Mouse (Mus musculus) brain, embryonic 14.5 days (tissue): Measurements from ENCODE around the gene Gm20425. TPM values are rescaled to one million over a fixed set of nuclear protein-coding genes. Genes with fewer than 3 reads are reported as not detected.

Source experiments
- DNase-seq: peaks from one replicate; pipeline ENCODE4 v3.0.0-alpha.2; 2011; ENCODE audit warnings: low read depth
- CTCF ChIP-seq: fragments of 200-500 bp; IDR thresholded peaks from 2 replicates; pipeline ENCODE4 v1.5.1; 2012; ENCODE audit warnings: inconsistent platforms, mild to moderate bottlenecking, moderate library complexity, borderline replicate concordance; ENCODE audit not compliant: insufficient read depth, insufficient read length; ENCODE audit errors: extremely low read depth
- POLR2A ChIP-seq: fragments of 200-500 bp; IDR thresholded peaks from 2 replicates; pipeline ENCODE4 v1.6.1; 2012; ENCODE audit warnings: mild to moderate bottlenecking, inconsistent platforms, borderline replicate concordance; ENCODE audit not compliant: poor library complexity, insufficient read depth, insufficient read length, severe bottlenecking; ENCODE audit errors: extremely low read depth
- polyA plus RNA-seq: library from polyadenylated mRNA; depleted of rRNA; stranded (reverse); fragments of >200 nt; gene quantifications from 2 replicates; pipeline ENCODE4 v1.2.3, GENCODE M21; 2012

Gene Gm20425
- polyA plus RNA-seq, 1 experiment, result not detected

DNA sequence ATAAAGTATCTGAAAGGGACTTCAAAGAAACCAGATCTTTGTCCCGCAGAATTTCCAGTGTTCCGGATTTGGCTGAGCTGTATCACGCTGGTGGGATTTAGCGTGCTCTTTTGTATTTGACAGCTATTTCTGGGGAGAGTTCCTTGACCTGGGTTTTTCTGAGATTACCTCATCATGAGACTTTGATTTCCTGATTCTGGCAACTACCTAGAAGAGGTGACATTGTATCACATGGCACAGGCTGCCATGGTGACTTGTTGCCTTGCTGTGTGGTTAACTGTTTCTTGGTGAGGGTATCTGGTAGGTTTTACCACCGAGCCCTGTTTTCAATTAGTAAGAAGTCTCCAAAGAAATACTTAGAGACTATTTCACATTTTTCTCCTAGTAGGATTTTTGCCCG lies 9.4 kb upstream of the Gm20425 start:
- no peak for DNase-seq
- TF ChIP-seq CTCF (no peak), POLR2A (no peak)

DNA sequence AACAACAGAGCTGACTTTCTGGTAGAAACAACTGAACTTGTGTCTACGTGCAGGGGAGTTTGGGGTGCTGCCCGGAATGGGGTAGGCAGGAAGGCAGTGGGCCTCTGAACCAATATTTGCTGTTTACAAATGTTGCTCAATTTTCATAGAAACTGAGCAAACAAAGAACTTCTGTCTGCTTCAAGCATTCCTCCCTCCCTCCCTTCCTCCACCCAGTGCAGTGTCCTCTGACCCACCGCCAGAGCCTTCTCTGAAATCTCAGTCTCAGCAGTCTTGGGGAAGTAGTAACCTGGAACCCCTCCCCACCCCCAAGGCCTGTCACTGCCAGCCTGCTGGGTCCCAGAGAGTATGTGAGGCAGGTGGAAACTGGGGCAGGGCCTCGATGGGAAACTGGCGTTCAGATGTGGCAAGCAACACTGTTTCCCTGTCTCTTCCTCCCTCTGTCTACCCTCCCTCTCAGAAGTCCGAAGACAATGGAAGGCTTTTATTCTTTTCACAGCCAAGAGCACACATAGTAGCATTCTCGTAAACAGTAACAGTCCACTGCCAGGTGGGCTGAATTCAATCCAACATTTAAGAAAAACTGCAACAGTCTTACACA lies 4.6 kb upstream of the Gm20425 start:
- no peak for TF ChIP-seq CTCF
- DNase-seq, result no peak

DNA sequence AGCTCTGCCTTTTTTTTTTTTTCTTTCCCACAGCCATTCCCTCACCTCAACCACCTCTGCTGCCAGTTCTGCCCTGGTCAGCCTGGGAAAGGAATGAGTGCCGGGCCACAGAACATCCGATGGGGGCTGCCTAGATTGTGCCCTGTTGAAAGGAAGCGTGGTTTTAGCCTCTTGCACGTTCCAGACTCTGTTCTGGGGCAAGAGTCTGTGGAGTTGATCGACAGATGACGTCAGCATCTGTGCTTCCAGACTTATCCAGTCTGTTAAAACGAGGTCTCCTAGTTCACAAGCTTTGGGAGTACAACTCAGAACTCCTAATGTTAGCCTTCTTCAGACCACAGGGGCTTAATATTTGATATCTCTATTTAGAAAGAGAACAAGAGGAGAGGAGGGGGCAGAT lies 4.0 kb upstream of the Gm20425 start:
- DNase-seq, result no peak
- TF ChIP-seq CTCF, result no peak

DNA sequence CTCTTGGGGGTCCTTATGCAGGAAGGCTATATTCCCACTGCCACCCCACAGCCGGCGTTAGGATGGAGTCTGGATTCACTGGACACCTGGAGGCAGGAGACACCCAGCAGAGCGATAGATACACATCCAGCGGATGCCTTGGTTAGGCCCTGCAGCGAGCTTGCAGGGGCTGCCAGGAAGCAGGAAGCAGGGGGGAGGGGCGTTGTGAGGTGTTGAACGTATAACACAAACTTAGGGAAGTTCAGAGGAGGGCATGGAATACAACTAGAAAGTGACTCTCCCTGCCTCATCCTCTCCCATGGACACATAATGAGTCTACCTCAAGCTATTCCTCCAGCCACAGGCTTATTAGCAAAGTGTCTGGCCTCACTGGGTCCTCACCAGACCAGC lies 2.9 kb upstream of the Gm20425 start:
- no peak for DNase-seq
- TF ChIP-seq CTCF (no peak), POLR2A (no peak)

DNA sequence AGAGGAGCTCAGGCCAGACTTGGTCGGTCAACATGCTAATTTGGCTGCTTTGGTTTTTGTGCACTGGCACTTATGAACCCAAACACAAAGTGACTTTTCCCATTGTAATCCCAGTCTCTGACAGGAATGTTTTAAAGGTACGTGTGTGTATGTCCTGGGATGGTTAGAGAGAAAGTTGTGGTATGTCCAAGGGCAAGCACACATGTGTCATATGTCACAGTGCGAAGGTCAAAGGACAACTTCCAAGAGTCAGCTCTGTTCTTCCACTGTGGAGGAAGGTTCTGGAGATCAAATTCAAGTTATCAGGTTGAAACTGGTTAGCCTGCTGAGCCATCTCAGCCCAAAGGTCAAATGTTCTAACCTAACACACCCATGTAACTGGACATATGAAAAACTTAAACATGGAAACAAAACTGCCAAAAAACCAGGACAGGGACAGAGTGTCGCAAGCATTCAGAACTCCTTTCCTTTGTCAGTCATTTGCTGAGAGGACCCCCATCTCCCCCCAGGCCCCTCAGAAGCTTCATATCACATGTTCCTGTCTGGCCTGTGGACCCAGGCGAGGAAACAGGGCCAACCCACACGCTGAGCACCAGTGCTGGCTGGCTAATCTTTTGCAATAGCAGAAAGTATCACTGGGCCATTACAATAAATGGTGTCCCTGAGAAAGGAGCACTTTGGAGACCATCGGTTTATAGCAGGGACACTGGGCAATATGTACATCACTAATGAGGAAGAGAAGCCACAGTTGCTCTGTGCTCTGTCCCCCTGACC lies 2.3 kb upstream of the Gm20425 start:
- no peak for DNase-seq
- TF ChIP-seq CTCF (no peak), POLR2A (no peak)

DNA sequence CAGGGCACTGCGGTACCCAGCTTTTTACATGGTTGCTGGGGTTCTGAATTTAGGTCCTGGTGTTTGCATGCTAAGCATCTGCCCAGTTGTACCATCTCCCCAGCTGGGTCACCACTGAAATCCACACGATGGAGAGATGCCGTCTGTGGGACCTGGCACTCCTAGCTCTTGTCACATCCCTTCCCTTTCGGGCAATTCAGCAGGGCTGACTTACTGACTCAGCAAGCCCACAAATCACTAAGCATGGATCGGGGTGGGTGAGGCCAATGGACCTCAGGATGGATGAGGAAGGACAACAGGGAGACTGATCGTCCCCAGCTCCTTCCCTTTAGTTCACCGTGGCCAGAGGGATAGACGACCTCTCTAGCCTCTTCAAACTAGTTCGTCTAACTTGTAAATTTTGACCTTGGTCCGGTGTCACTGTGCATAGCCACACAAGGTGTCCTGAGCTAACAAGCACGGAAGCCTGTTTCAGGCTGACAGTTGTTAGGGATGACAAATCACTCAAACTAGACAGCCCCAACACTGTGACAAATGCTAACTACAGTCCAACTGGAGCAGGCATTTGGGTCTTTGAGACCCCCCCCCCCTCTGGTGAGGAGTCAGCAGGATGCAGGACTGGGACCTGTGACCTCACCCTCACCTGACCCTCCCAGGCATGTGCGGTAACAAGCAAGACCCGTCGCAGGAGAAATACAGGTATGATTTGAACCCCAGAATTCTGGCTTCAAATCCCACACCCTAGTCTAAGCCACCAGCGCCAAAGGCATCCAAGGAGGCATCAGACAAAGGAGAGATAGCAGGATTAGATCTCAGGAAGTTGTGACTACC lies 855 bp downstream of the Gm20425 start:
- no peak for DNase-seq
- TF ChIP-seq POLR2A, result no peak
- no peak for TF ChIP-seq CTCF

DNA sequence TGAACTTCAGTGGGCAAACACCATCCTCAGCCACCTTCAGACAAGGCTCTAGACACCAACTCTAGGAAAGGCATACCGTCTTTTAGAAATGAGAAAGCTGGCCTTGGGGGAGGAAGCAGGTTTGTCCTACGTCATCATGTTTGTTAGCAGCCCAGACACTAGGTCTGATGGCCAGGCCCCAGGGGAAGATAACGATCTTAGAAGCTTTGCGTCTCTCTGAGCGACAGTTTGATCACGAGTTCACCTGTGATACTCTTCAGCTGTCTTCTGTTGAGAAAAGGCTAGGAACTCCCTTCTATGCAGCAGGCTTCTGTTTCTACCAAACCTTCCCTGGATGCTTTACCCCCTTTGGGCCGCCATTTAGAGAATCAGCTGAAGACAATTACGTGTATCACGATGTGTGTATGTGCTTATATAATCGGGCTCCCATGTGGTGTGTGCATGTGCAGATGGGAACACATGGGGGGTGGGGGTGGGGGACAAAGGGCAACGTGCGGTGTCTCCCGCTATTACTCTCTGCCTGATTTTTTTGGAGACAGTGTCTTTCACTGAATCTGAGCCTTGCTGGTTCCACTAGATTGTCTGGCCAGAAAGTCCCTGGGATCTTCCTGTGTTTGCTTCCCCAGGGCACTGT lies 1.6 kb downstream of the Gm20425 start:
- no peak for DNase-seq

DNA sequence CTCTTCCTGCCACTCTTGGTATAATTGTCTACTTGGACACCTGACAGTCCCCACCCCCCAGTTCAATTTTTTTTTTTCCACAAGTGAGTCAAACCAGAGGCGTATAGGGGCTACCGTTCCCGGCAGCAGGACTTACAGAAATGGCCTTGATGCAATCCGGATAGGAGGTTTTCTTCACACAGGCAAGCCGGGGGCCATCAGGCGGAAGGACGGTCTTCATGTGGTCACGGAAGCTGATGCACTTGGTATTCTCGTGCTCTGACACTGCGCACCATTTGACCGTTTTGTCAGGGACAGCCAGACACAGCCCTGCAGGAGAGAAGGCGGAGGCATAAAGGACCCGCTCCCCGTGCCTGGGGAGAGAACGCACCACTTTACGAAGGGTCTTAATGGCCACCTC lies 2.3 kb downstream of the Gm20425 start:
- TF ChIP-seq CTCF (no peak), POLR2A (no peak)
- no peak for DNase-seq

More for the DNA sequence above, 1.6 kb downstream of the Gm20425 start:
- TF ChIP-seq CTCF, result no peak
- no peak for TF ChIP-seq POLR2A

DNA sequence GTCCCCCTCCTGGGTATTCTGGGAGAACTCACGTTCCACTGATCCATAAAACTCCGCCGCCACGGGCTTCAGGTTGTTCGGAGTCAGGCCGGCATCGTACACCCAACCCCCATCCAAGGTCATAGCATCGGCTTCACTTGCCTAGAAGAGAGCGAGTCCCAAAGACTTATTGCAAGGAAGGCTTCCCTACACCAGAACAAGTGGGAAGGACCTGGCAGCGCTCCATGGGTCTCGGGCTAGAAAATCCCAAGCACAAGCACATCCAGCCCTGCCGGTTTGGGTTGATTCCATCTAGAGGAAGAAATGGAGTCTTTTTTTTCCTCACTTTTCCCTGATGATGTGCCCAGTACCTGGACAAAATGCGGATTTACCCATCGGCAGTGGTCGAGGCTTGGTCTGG lies 3.3 kb downstream of the Gm20425 start:
- TF ChIP-seq CTCF (no peak), POLR2A (no peak)
- DNase-seq, result no peak

DNA sequence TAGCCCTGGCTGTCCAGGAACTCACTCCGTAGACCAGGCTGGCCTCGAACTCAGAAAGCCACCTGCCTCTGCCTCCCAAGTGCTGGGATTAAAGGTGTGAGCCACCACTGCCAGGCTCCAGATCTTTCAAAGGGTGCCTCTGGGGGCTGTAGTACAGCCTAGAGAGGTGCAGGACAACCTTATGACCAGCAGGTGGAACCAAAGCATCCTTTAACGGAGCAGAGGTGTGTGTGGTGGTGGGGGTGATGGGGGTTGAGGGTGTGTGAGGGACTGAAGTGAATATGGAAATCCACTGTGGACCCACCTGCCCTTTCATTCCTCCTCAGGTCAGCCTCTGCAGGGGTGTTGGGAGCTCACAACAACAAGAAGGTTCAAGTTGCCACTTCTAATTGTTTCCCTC lies 4.6 kb downstream of the Gm20425 start:
- no peak for DNase-seq
- no peak for TF ChIP-seq POLR2A
- peak; percentile 54; the same call in 1 of the 2 replicates for TF ChIP-seq CTCF

DNA sequence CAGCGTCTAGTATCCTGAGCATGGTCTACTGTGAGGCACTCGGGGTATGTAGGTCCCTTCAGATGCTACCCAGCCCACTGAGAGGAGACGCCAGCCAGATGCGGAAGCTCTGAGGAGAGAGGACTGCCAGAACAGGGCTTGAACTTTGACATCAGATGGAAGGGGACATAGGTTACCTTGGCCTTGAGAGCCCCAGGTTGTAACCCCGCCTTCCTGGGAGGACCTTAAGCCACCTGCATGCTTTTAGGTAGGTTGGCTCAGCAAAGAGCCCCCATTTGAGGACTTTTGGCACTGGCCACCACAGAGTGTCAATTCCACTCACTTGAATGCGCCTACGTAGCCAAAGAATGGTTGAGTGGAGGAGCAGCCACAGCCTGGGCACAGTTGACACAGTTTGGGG lies 5.4 kb downstream of the Gm20425 start:
- no peak for TF ChIP-seq CTCF
- DNase-seq, result no peak
